Mouse (Mus musculus) forebrain, embryonic 15.5 days (tissue): ENCODE data around the gene Smyd3. TPM values are rescaled to one million over a fixed set of nuclear protein-coding genes. Genes with fewer than 3 reads are reported as not detected.

Source experiments
- ATAC-seq: fragments of 200-750 bp; cut with Nextera tagmentation; replicated peaks from 2 replicates; pipeline ENCODE4 v1.8.0; 2017; ENCODE audit warnings: mild to moderate bottlenecking, moderate TSS enrichment, moderate library complexity
- H3K27ac ChIP-seq: fragments of 300-500 bp; sonication (generic); replicated peaks from 2 replicates; pipeline ENCODE4 v1.5.1; 2015; ENCODE audit warnings: mild to moderate bottlenecking, inconsistent platforms
- H3K27me3 ChIP-seq: fragments of 300-500 bp; sonication (generic); 2 replicates; pipeline ENCODE4 v1.6.1; 2015; ENCODE audit warnings: inconsistent platforms
- H3K36me3 ChIP-seq: fragments of 300-500 bp; sonication (generic); 2 replicates; pipeline ENCODE4 v1.6.1; 2015; ENCODE audit warnings: mild to moderate bottlenecking, inconsistent platforms
- H3K4me1 ChIP-seq: fragments of 300-500 bp; sonication (generic); 2 replicates; pipeline ENCODE4 v1.6.1; 2015; ENCODE audit warnings: inconsistent platforms
- H3K4me2 ChIP-seq: fragments of 300-500 bp; sonication (generic); replicated peaks from 2 replicates; pipeline ENCODE4 v1.6.1; 2015; ENCODE audit warnings: mild to moderate bottlenecking, inconsistent platforms
- H3K4me3 ChIP-seq: fragments of 300-500 bp; sonication (generic); 2 replicates; pipeline ENCODE4 v1.5.1; 2015; ENCODE audit warnings: mild to moderate bottlenecking, inconsistent platforms
- H3K9ac ChIP-seq: fragments of 300-500 bp; sonication (generic); replicated peaks from 2 replicates; pipeline ENCODE4 v1.6.1; 2015; ENCODE audit warnings: mild to moderate bottlenecking, inconsistent platforms
- H3K9me3 ChIP-seq: fragments of 300-500 bp; sonication (generic); 2 replicates; pipeline ENCODE4 v1.6.1; 2016; ENCODE audit warnings: inconsistent platforms
- WGBS: fragments of 180-500 bp; shearing (Covaris S2); methylation state at CpG from one replicate; pipeline ENCODE4 v1.1.7; 2015; ENCODE audit warnings: mixed read lengths; 5-methylcytosine and 5-hydroxymethylcytosine counted together
- polyA plus RNA-seq: library from polyadenylated mRNA; unstranded; fragments of >200 nt; fragmentation: Nextera tagmentation; extraction: Ambion mirVana; gene quantifications from 2 replicates; pipeline ENCODE4 v1.2.1, GENCODE M21; 2015

The Smyd3 gene
- polyA plus RNA-seq, 1 experiment from 2014 or later: 25.8 TPM

DNA sequence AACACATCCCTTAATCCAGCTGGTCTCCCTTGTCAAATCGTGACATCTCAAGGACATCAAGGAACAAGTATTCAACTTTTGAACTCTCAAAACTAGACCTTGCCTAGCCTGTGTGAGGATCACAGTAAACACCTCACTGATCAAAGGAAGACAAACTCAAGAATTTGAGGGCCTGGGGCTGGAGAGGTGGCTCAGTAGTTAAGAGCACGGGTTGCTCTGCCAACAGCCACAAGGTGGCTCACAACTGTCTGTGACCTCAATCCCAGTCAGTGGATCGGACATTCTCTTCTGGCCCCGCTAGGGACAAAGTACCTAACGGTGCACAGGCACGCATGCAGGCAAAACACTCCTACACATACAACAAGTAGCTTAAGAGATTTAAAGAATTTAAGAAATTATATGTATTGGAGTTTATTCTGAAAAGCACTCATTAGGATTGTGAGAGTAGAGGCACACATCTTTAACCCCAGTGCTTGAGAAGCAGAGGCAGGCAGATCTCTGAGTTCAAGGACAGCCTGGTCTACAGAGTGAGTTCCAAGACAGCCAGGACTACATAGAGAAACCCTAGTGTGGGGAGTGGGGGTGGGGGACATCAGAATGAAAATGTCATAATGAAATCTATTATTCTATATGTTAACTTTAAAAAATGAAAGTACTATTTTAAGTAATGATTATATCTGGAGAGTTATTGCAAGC is 41.2 kb downstream of the Smyd3 start:
- H3K27me3 ChIP-seq: no peaks in the 10 kb centered on the region
- no peak overlapping the region for H3K4me2 ChIP-seq
- peak; percentile 63; the same call in 1 of the 2 replicates for ATAC-seq
- H3K4me3 ChIP-seq: no peak overlapping the region
- no peaks in the 10 kb centered on the region for H3K4me1 ChIP-seq
- H3K27ac ChIP-seq: no peak overlapping the region
- no peak overlapping the region for H3K9ac ChIP-seq
- no peaks in the 10 kb centered on the region for H3K36me3 ChIP-seq
- peaks cover 3% of the 10 kb centered on the region; the same call in 1 of the 2 replicates for H3K9me3 ChIP-seq
- WGBS: 55% methylated on average over 6 of the region's 6 CpGs

DNA sequence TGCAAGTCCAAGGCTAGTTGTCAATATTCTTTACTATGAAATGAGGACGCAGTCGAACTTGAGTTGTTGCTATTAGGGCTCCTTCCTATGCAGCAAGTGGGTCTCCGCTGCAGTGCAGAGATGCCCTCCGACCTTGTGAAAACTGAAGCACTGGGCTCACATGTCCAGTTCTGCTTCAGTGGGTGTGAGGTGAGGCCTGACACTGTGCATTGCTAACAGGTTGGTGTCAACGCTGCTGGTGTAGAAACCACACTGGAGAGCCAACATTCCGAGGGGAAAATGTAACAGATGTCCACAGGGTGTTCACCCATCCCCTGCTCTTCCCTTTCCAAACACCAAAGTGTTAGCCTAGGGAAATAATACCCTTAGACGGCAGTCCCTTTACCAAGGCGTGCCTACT is 43.1 kb downstream of the Smyd3 start:
- H3K4me1 ChIP-seq: no peaks in the 10 kb centered on the region
- peaks cover 3% of the 10 kb centered on the region; the same call in 1 of the 2 replicates for H3K9me3 ChIP-seq
- ATAC-seq: no peak
- H3K36me3 ChIP-seq: no peaks in the 10 kb centered on the region
- no peaks in the 10 kb centered on the region for H3K27me3 ChIP-seq
- no peak overlapping the region for H3K4me2 ChIP-seq
- no peak overlapping the region for H3K4me3 ChIP-seq
- H3K27ac ChIP-seq: no peak overlapping the region
- no peak overlapping the region for H3K9ac ChIP-seq
- WGBS: 87% methylated on average over 8 of the region's 8 CpGs

- Histone ChIP-seq H3K9ac (no peak overlapping the region), H3K4me1 (no peaks in the 10 kb centered on the region), H3K27ac (no peak overlapping the region), H3K4me2 (no peak overlapping the region), H3K36me3 (no peaks in the 10 kb centered on the region), H3K27me3 (no peaks in the 10 kb centered on the region), H3K9me3 (peaks cover 3% of the 10 kb centered on the region; the same call in 1 of the 2 replicates), H3K4me3 (no peak overlapping the region)
- WGBS: 90% methylated on average over 17 of the region's 17 CpGs
- no peak for ATAC-seq
Observed at GRCm38 (mm10) chr1:179473920-179474643, 43.8 kb downstream of the Smyd3 start.

DNA sequence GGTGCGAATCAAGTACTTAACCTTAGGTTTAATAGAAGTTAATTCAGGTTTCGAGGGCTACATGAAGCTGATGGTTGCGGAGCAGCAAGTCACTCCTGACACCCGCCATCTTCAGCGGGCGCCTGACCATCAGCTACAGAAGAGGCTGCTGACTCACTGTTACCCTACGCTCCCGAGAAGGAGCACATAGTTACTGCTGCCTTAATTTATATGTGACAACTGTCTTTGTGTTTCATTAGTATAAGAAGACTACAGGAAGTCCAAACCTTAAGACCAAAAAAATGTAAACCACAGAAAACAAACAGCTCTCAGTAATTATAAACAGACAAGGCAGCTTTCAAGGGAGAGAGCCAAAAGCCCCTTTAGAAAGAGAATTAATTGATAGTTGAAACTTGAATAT is 49.9 kb downstream of the Smyd3 start:
- H3K4me2 ChIP-seq: no peak overlapping the region
- H3K36me3 ChIP-seq: no peaks in the 10 kb centered on the region
- no peaks in the 10 kb centered on the region for H3K27me3 ChIP-seq
- 83% methylated on average over 8 of the region's 8 CpGs for WGBS
- no peak overlapping the region for H3K9ac ChIP-seq
- no peaks in the 10 kb centered on the region for H3K4me1 ChIP-seq
- peaks cover 3% of the 10 kb centered on the region; the same call in 1 of the 2 replicates for H3K9me3 ChIP-seq
- no peak overlapping the region for H3K27ac ChIP-seq
- ATAC-seq: no peak
- H3K4me3 ChIP-seq: no peak overlapping the region

GRCm38 (mm10) chr1:179462376-179462775 is 55.5 kb downstream of the Smyd3 start:
- Histone ChIP-seq H3K4me2 (no peak overlapping the region), H3K9ac (no peak overlapping the region), H3K36me3 (no peaks in the 10 kb centered on the region), H3K9me3 (no peaks in the 10 kb centered on the region), H3K27ac (no peak overlapping the region), H3K4me1 (peaks cover 18% of the 10 kb centered on the region), H3K4me3 (no peak overlapping the region), H3K27me3 (peaks cover 14% of the 10 kb centered on the region)
- WGBS: 80% methylated on average over 5 of the region's 5 CpGs
- ATAC-seq: no peak

DNA sequence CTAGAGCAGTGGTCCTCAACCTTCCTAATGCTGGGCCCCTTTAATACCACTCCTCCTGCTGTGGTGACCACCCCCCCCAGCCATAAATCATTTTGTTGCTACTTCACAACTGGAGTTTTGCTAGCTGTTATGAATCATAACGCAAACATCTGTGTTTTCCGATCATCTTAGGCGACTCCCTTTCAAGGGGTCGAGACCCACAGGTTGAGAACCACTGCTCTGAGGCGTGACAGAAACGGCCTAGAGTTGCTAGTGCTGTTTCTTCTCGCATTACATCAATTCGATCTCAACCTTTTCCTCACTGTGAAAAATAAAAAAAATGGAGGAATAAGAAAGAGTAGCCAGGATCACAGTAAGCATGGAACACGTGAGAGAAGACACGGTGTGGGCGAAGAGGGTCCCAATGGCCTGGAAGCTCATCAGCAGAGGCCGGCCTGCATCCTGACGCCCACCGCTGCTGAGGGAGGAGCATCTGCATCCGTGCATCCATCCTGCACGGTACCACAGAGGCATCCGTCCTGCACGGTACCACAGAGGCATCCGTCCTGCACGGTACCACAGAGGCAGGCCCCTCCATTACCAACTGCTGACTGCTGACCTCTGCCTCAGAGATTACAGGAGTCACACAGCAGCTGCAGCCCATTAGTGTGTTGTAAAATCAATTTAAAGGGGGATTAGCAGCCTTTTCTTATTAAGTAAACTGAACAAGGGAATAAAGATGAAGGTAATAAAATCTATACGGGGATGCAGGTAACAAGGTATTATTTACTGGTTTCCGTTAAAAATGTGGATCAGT is 56.6 kb downstream of the Smyd3 start:
- Histone ChIP-seq H3K4me1 (peaks cover 18% of the 10 kb centered on the region), H3K27me3 (peaks cover 24% of the 10 kb centered on the region), H3K27ac (no peak overlapping the region), H3K4me3 (no peak overlapping the region), H3K36me3 (no peaks in the 10 kb centered on the region), H3K9me3 (no peaks in the 10 kb centered on the region), H3K4me2 (no peak overlapping the region), H3K9ac (no peak overlapping the region)
- no peak for ATAC-seq
- 86% methylated on average over 22 of the region's 22 CpGs for WGBS

DNA sequence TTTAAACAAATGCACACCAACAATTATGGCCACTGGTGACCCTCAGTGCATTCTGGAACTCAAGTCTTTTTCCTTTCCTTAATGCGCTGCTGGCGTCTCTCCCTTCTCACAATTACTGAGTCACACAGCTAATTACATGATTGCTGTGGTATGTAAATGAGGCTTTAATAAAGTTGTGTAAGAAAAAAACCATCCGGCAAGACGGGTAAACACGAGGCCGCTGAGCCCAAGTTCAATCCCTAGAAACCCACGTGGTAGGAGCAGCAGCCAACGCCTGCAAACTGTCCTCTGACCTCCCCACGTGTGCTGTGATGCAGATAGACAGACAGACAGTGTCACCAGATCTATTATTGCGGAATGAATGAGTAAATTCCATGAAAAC is 58.9 kb downstream of the Smyd3 start:
- Histone ChIP-seq H3K9ac (no peak overlapping the region), H3K4me3 (no peak overlapping the region), H3K36me3 (no peaks in the 10 kb centered on the region), H3K4me2 (no peak overlapping the region), H3K4me1 (peaks cover 18% of the 10 kb centered on the region), H3K27ac (no peak overlapping the region), H3K27me3 (peaks cover 37% of the 10 kb centered on the region), H3K9me3 (no peaks in the 10 kb centered on the region)
- 20% methylated on average over 10 of the region's 10 CpGs for WGBS
- peak; percentile 88 for ATAC-seq

DNA sequence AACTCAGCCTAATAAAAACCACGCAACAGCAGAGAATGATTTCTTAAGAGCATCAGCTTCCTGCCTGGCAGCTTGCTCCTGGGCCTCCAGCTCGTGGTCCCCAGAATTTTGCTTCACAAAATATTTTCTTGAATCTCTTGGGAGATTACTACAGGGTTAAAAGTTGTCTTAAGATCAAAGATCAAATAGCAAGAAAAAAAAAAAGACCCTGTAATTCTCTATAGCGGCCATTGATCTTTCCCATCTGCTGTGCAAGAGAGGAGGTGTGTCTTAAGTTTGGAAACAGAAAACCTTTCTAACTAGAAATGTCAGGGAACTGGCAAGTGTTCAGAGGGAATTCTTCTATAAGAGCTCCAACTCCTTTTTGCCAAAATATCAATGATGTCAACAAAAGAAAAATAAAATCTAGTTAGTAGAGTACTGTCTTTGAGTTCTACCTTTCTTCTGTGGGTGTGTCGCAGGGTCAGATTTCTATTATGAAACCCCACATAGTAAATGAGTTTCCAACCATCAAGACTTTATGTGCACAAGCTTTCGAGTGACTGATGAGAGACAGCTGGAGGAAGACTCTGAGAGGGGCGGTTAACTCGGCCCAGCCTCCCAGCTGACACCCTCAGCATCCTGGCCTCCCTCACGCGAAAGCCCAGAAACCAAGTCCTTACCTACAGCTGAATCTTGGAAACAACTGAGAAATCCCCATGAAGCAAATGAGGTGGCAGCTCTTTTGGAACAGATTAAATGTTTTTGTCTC is 59.4 kb downstream of the Smyd3 start:
- no peaks in the 10 kb centered on the region for H3K36me3 ChIP-seq
- no peak overlapping the region for H3K9ac ChIP-seq
- peaks cover 37% of the 10 kb centered on the region for H3K27me3 ChIP-seq
- H3K27ac ChIP-seq: no peak overlapping the region
- H3K9me3 ChIP-seq: no peaks in the 10 kb centered on the region
- WGBS: 25% methylated on average over 9 of the region's 9 CpGs
- peak; percentile 72 for ATAC-seq
- peaks cover 18% of the 10 kb centered on the region for H3K4me1 ChIP-seq
- no peak overlapping the region for H3K4me2 ChIP-seq
- H3K4me3 ChIP-seq: no peak overlapping the region

DNA sequence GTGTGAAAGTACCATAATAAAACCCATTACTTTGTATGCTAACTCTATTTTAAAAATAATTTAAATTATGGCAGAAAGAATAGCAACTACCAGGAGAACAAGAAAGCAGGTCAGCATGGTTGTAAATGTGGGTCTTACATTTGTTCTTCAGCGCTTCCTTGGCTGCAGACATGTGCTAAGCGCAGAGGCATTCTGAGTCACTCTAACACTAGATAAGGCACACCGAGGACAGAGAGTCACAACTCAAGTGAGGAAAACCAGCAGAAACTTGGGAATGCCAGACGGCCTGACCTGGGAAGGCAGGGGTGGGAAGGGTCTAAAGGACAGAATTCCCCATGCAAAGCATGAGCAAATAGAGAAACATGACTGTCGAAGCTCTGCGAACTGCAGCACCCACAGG is 63.2 kb downstream of the Smyd3 start:
- no peak for ATAC-seq
- Histone ChIP-seq H3K9me3 (no peaks in the 10 kb centered on the region), H3K27ac (no peak overlapping the region), H3K4me2 (no peak overlapping the region), H3K27me3 (peaks cover 36% of the 10 kb centered on the region), H3K4me3 (no peak overlapping the region), H3K4me1 (peaks cover 18% of the 10 kb centered on the region), H3K36me3 (no peaks in the 10 kb centered on the region), H3K9ac (no peak overlapping the region)
- 86% methylated on average over 6 of the region's 6 CpGs for WGBS

DNA sequence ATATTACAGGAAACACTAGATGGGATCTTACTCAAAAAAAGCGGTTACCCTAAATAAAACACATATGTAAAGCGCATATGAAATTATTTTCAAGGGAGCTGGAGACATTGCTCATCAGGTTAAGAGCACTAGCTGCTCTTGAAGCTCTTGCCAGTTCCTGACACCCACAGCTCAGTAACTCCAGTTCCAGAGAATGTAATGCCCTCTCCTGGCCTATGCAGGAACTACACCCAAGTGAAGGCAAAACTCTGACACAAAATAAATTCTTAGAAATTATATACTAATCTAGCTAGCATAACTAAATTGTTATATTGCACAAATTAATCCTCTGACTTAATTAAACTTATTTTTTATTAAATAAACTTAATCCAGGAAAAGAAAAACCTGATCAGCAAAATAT is 66.6 kb downstream of the Smyd3 start:
- no peak overlapping the region for H3K4me2 ChIP-seq
- ATAC-seq: no peak
- H3K4me3 ChIP-seq: no peak overlapping the region
- H3K9ac ChIP-seq: no peak overlapping the region
- peaks cover 29% of the 10 kb centered on the region for H3K27me3 ChIP-seq
- H3K9me3 ChIP-seq: no peaks in the 10 kb centered on the region
- H3K27ac ChIP-seq: no peak overlapping the region
- peaks cover 10% of the 10 kb centered on the region for H3K4me1 ChIP-seq
- no peaks in the 10 kb centered on the region for H3K36me3 ChIP-seq
- WGBS: 87% methylated on average over 2 of the region's 2 CpGs

GRCm38 (mm10) chr1:179446845-179447212 is 71.0 kb downstream of the Smyd3 start:
- WGBS: 13% methylated on average over 2 of the region's 2 CpGs
- H3K4me2 ChIP-seq: 0 out of 2 replicates have a peak overlapping the region, but pooled peaks have one; percentile 4
- H3K4me1 ChIP-seq: peaks cover 15% of the 10 kb centered on the region
- no peaks in the 10 kb centered on the region for H3K9me3 ChIP-seq
- H3K9ac ChIP-seq: no peak overlapping the region
- ATAC-seq: peak; percentile 52; the same call in 1 of the 2 replicates
- no peak overlapping the region for H3K27ac ChIP-seq
- no peaks in the 10 kb centered on the region for H3K36me3 ChIP-seq
- H3K4me3 ChIP-seq: no peak overlapping the region
- peaks cover 17% of the 10 kb centered on the region; the same call in 1 of the 2 replicates for H3K27me3 ChIP-seq
